Mouse (Mus musculus) limb, embryonic 13.5 days (tissue): ENCODE measurements around the gene Gfer. TPM values are rescaled to one million over a fixed set of nuclear protein-coding genes. Genes with fewer than 3 reads are reported as not detected.

Experiments
- polyA plus RNA-seq: library from polyadenylated mRNA; unstranded; fragments of >200 nt; fragmentation: Nextera tagmentation; extraction: Ambion mirVana; gene quantifications from 2 replicates; pipeline ENCODE4 v1.2.1, GENCODE M21; 2015

Gene Gfer
- polyA plus RNA-seq, 1 experiment from 2014 or later = 48.1 TPM

Other genes with a start within 250 kb of the Gfer start
- 38.3 and 45.7 TPM in 2 replicates for gene E4f1, start 225.8 kb downstream of the Gfer start, polyA plus RNA-seq
- 50.2 and 51.3 TPM in 2 replicates for gene Pgp, start 225.8 kb downstream of the Gfer start, polyA plus RNA-seq
- not detected in 2 replicates for gene Bricd5, start 222.3 kb downstream of the Gfer start, polyA plus RNA-seq
- 33.1 and 35.6 TPM in 2 replicates for gene Mlst8, start 217.1 kb downstream of the Gfer start, polyA plus RNA-seq
- 5.0 and 5.2 TPM in 2 replicates for gene Caskin1, start 207.6 kb downstream of the Gfer start, polyA plus RNA-seq
- gene Traf7, start 168.2 kb downstream of the Gfer start, polyA plus RNA-seq = 96.2 and 103 TPM in 2 replicates
- gene Rab26, start 161.9 kb downstream of the Gfer start, polyA plus RNA-seq = 3.4 TPM in 2 replicates
- gene Pkd1, start 146.3 kb downstream of the Gfer start, polyA plus RNA-seq = 22.3 and 36.6 TPM in 2 replicates
- gene Tsc2, start 63.5 kb downstream of the Gfer start, polyA plus RNA-seq = 65.5 and 72.2 TPM in 2 replicates
- 23.7 and 25.0 TPM in 2 replicates for gene Nthl1, start 63.5 kb downstream of the Gfer start, polyA plus RNA-seq
- gene Slc9a3r2, start 45.8 kb downstream of the Gfer start, polyA plus RNA-seq = 58.1 and 59.3 TPM in 2 replicates
- 0.80 TPM in 2 replicates for gene Npw, start 37.7 kb downstream of the Gfer start, polyA plus RNA-seq
- 22.2 and 24.7 TPM in 2 replicates for gene Zfp598, start 26.5 kb downstream of the Gfer start, polyA plus RNA-seq
- 7.8 and 8.4 TPM in 2 replicates for gene Syngr3, start 6.2 kb downstream of the Gfer start, polyA plus RNA-seq
- gene Noxo1, start 78 bp upstream of the Gfer start, polyA plus RNA-seq = 2.5 and 3.1 TPM in 2 replicates
- gene Tbl3, start 11.5 kb upstream of the Gfer start, polyA plus RNA-seq = 79.8 and 84.6 TPM in 2 replicates
- not detected in 2 replicates for gene Rnf151, start 21.9 kb upstream of the Gfer start, polyA plus RNA-seq
- 1,267 and 1,298 TPM in 2 replicates for gene Rps2, start 22.0 kb upstream of the Gfer start, polyA plus RNA-seq
- 206 and 215 TPM in 2 replicates for gene Ndufb10, start 28.3 kb upstream of the Gfer start, polyA plus RNA-seq
- gene Rpl3l, start 31.7 kb upstream of the Gfer start, polyA plus RNA-seq = not detected in 2 replicates
- 23.1 and 26.0 TPM in 2 replicates for gene Msrb1, start 40.5 kb upstream of the Gfer start, polyA plus RNA-seq
- 2.6 and 3.7 TPM in 2 replicates for gene Hs3st6, start 56.8 kb upstream of the Gfer start, polyA plus RNA-seq
- not detected in 2 replicates for gene Meiob, start 108.1 kb upstream of the Gfer start, polyA plus RNA-seq
- 27.6 and 28.0 TPM in 2 replicates for gene Hagh, start 144.0 kb upstream of the Gfer start, polyA plus RNA-seq
- gene Fahd1, start 154.2 kb upstream of the Gfer start, polyA plus RNA-seq = 18.4 and 20.4 TPM in 2 replicates
- gene Igfals, start 169.8 kb upstream of the Gfer start, polyA plus RNA-seq = 0.26 and 0.50 TPM in 2 replicates
- gene Nubp2, start 190.2 kb upstream of the Gfer start, polyA plus RNA-seq = 49.6 and 49.8 TPM in 2 replicates
- gene Spsb3, start 190.5 kb upstream of the Gfer start, polyA plus RNA-seq = 38.5 and 40.0 TPM in 2 replicates
- 33.9 and 35.6 TPM in 2 replicates for gene Eme2, start 198.9 kb upstream of the Gfer start, polyA plus RNA-seq
- gene Mrps34, start 199.0 kb upstream of the Gfer start, polyA plus RNA-seq = 80.4 and 83.3 TPM in 2 replicates
- gene Nme3, start 200.3 kb upstream of the Gfer start, polyA plus RNA-seq = 35.5 and 38.2 TPM in 2 replicates
- 42.7 and 45.2 TPM in 2 replicates for gene Mapk8ip3, start 240.8 kb upstream of the Gfer start, polyA plus RNA-seq